Mouse (Mus musculus) embryo, embryonic 10.5 days (tissue): ENCODE data around the gene Pth2.
"Not testable (repeated sequence)": the region's sequence is repeated elsewhere in the genome, so short reads cannot be mapped to it uniquely, and the experiment has no call there.

ENCODE experiments used
- DNase-seq: peaks from one replicate; pipeline ENCODE4 v3.0.0-alpha.2; 2015; ENCODE audit warnings: low spot score

Pth2 gene

GRCm38 (mm10) chr7:45180896-45181477 lies at the start of gene Pth2:
Pth2 (plus strand) TSS chr7:45180995.
- DNase-seq: no peak

- DNase-seq: no peak
Measured at GRCm38 (mm10) chr7:45131850-45132249, 48.9 kb upstream of the Pth2 start.

- no peak for DNase-seq
Measured at GRCm38 (mm10) chr7:45133446-45134159, 47.2 kb upstream of the Pth2 start.

GRCm38 (mm10) chr7:45134544-45135026 lies 46.2 kb upstream of the Pth2 start:
- peak; percentile 67 for DNase-seq

- no peak for DNase-seq
Measured at GRCm38 (mm10) chr7:45135370-45135769, 45.4 kb upstream of the Pth2 start.

GRCm38 (mm10) chr7:45135993-45136567 lies 44.7 kb upstream of the Pth2 start, which contains the start of the genes Gm45713 and Flt3l:
Gm45713 (minus strand) TSS chr7:45136231.
Flt3l (minus strand) TSS chr7:45136432.
- DNase-seq: peak; percentile 84

GRCm38 (mm10) chr7:45137171-45138006 lies 43.4 kb upstream of the Pth2 start:
- DNase-seq: no peak

GRCm38 (mm10) chr7:45138403-45138802 lies 42.4 kb upstream of the Pth2 start:
- DNase-seq: no peak

GRCm38 (mm10) chr7:45139904-45140723 lies 40.7 kb upstream of the Pth2 start:
- no peak for DNase-seq

GRCm38 (mm10) chr7:45141319-45141718 lies 39.5 kb upstream of the Pth2 start:
- no peak for DNase-seq

- no peak for DNase-seq
Measured at GRCm38 (mm10) chr7:45141914-45142313, 38.9 kb upstream of the Pth2 start.

- no peak for DNase-seq
Measured at GRCm38 (mm10) chr7:45144368-45145174, 36.2 kb upstream of the Pth2 start.

- DNase-seq: no peak
Measured at GRCm38 (mm10) chr7:45145460-45145859, 35.3 kb upstream of the Pth2 start.

GRCm38 (mm10) chr7:45147267-45147666 lies 33.5 kb upstream of the Pth2 start:
- DNase-seq: no peak

GRCm38 (mm10) chr7:45147899-45148298 lies 32.9 kb upstream of the Pth2 start:
- DNase-seq: no peak

GRCm38 (mm10) chr7:45148534-45149098 lies 32.2 kb upstream of the Pth2 start:
- no peak for DNase-seq

GRCm38 (mm10) chr7:45149545-45149944 lies 31.2 kb upstream of the Pth2 start:
- no peak for DNase-seq

- no peak for DNase-seq
Measured at GRCm38 (mm10) chr7:45150321-45150720, 30.5 kb upstream of the Pth2 start.

- DNase-seq: peak; percentile 44
Measured at GRCm38 (mm10) chr7:45151303-45151702, 29.5 kb upstream of the Pth2 start.

- DNase-seq: not testable (repeated sequence)
Measured at GRCm38 (mm10) chr7:45153052-45153451, 27.7 kb upstream of the Pth2 start.
